Mouse (Mus musculus): ENCODE data around the gene Nav2.

DNA sequence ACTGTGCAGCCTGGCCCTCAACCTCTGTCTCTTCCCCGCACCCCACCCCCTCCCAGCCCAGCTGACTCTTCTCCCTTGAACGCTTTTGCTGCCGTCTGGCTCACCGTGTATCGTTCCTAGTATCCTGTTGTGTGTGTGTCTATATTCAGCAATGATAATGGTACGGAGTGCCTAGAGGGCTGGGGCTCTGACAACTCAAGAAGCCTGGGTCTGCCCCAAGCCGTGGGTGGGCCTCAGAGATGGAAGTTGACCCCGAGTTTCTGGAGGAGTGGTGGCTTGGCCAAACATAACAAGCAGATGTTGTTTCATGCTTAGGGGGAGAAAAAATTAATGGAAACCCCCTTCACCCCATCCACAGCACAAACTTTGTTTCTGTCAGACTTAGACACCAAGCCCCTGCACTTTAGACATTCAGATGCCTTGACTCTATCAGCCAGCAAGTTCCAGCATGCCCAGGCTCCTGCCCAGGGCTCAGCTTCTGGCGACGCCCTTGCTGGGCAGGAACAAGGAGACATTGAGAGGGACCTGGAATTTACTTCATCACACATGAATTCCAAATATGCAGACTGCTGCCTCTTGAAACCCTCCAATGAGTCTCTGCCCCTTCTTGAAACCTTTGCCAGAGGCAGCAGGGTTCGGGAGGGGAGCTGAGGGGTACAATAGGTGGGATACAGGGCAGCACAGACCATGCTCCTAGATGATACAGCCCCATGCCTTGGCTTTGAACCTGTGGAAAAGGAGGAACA is 644.9 kb downstream of the Nav2 start:
- TF ChIP-seq E2F4 (IDR thresholded peaks at IDR 0.05; ENCODE audit: borderline replicate concordance, low read depth, low read length) (no peak), CTCF (IDR thresholded peaks at IDR 0.05 in 2 of 3, conservative IDR thresholded peaks at IDR 0.05 in 1 of 3; ENCODE audit: control insufficient read depth in 1 of 3, insufficient read depth in 1 of 3, low read depth in 2 of 3, low read length in 3 of 3, poor library complexity in 1 of 3, severe bottlenecking in 1 of 3) (no peak), POLR2A (IDR thresholded peaks at IDR 0.05; ENCODE audit: control insufficient read depth in 1 of 2, insufficient read depth in 1 of 2, low read depth in 1 of 2, low read length in 2 of 2, poor library complexity in 1 of 2) (no peak), SIN3A (IDR thresholded peaks at IDR 0.05; ENCODE audit: low read length) (no peak), ZC3H11A (IDR thresholded peaks at IDR 0.05; ENCODE audit: low read depth, low read length) (no peak), MAZ (IDR thresholded peaks at IDR 0.05; ENCODE audit: low read depth, low read length) (no peak), ETS1 (IDR thresholded peaks at IDR 0.05; ENCODE audit: low read depth, low read length) (no peak), GATA1 (IDR thresholded peaks at IDR 0.05; ENCODE audit: low read depth, low read length) (no peak), JUND (IDR thresholded peaks at IDR 0.05; ENCODE audit: low read depth, low read length) (no peak), RAD21 (IDR thresholded peaks at IDR 0.05; ENCODE audit: low read depth, low read length) (no peak), EP300 (IDR thresholded peaks at IDR 0.05; ENCODE audit: low read depth in 1 of 2, low read length in 2 of 2) (no peak), USF1 (IDR thresholded peaks at IDR 0.05; ENCODE audit: low read depth, low read length) (no peak), UBTF (IDR thresholded peaks at IDR 0.05; ENCODE audit: borderline replicate concordance, insufficient read depth, low read depth, low read length) (no peak)

Measured in MEL (cell line).